17 mouse cellular contexts compared by ENCODE assay signal in the genomic region with DNA sequence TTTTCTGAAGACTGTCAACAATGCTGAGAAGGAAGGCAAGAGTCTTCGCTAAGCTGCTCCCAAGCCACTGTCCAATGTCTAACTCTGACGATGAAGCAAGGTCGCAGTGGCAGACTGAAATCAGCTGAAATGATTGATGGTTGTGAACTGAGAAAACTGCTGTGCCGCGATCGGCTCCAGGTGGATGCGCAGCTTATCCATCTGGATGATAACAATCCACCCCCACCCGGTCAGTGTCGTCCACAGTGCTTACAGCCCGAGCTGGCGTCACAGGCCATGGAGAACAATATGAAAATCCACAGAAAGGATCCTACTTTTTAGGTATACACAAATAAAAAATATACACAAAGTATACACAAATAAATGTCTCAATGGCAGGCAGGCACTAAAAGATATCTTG. TPM values are rescaled to one million over a fixed set of nuclear protein-coding genes. Genes with fewer than 3 reads are reported as not detected.
DNase-seq lines count a peak whose midpoint lies in the region; ATAC-seq lines count a peak whose summit lies in the region.
"Had no signal": no experiment of that assay in that cellular context is flagged by ENCODE, and none has a peak within 500 bp of the region (broad histone marks: within the 10 kb centered on the region; RNA-seq: fewer than 3 reads in every experiment).

No protein-coding gene starts in this region.

- peaks cover 21 to 31% of the 10 kb centered on the region in 2 experiments for H3K4me1 ChIP-seq in heart, embryonic 14.5 days (ENCODE audit: control insufficient read depth in 2 of 2, insufficient read depth in 2 of 2, low read length in 2 of 2)
- H3K4me1 ChIP-seq in hindbrain, embryonic 15.5 days (replicated peaks): peaks cover 22% of the 10 kb centered on the region

- DNase-seq in cerebellum, adult 11 months: peak; percentile 24
- DNase-seq in cerebellum, adult 9-10 months: no peak
- DNase-seq in heart, adult 18-20 months: no peak
- DNase-seq in brain, adult 2 months (ENCODE audit: low read depth, low spot score): peak; percentile 41
- DNase-seq in thymus, postnatal 36 days: no peak
- no peak for DNase-seq in lung, postnatal 25 days (ENCODE audit: low spot score)
- DNase-seq: adrenal gland, adult 2 months; gastrocnemius, postnatal 25 days; right cerebral cortex, postnatal 14 days; thymus, postnatal 14 days had no signal

- no peak overlapping the region for H3K9ac ChIP-seq in heart, embryonic 14.5 days (ENCODE audit: low read length)
- H3K9ac ChIP-seq in hindbrain, embryonic 15.5 days: no peak overlapping the region
- H3K9ac ChIP-seq: embryonic facial prominence, embryonic 12.5 days; lung, embryonic 15.5 days had no signal

- H3K4me2 ChIP-seq in heart, embryonic 14.5 days (ENCODE audit: low read length): peak overlapping the region; percentile 30
- H3K4me2 ChIP-seq in hindbrain, embryonic 15.5 days: peak overlapping the region; percentile 41
- H3K4me2 ChIP-seq: embryonic facial prominence, embryonic 12.5 days; lung, embryonic 15.5 days had no signal

- H3K4me3 ChIP-seq in heart, embryonic 14.5 days (ENCODE audit: control insufficient read depth in 1 of 2, insufficient read depth in 1 of 2, low read depth in 1 of 2, low read length in 2 of 2): no peak overlapping the region
- H3K4me3 ChIP-seq in hindbrain, embryonic 15.5 days: no peak overlapping the region
- H3K4me3 ChIP-seq: embryonic facial prominence, embryonic 12.5 days; lung, embryonic 15.5 days; megakaryocyte, embryonic 14.5 days had no signal

- no peak for ATAC-seq in heart, embryonic 14.5 days (ENCODE audit: insufficient number of reproducible peaks, insufficient read depth, low FRiP score, low read depth)
- 0 out of 2 replicates have a peak, but pooled peaks have one; percentile 58 for ATAC-seq in hindbrain, embryonic 15.5 days (ENCODE audit: low FRiP score, low read depth)

- H3K9me3 ChIP-seq in heart, embryonic 14.5 days (ENCODE audit: control insufficient read depth, low read length): no peaks in the 10 kb centered on the region
- no peaks in the 10 kb centered on the region for H3K9me3 ChIP-seq in hindbrain, embryonic 15.5 days
- H3K9me3 ChIP-seq: embryonic facial prominence, embryonic 12.5 days; lung, embryonic 15.5 days; megakaryocyte, embryonic 14.5 days had no signal

- H3K36me3 ChIP-seq in heart, embryonic 14.5 days (ENCODE audit: control insufficient read depth, insufficient read depth, low read length): no peaks in the 10 kb centered on the region
- H3K36me3 ChIP-seq in hindbrain, embryonic 15.5 days: no peaks in the 10 kb centered on the region
- H3K36me3 ChIP-seq: embryonic facial prominence, embryonic 12.5 days; lung, embryonic 15.5 days had no signal

- H3K27ac ChIP-seq in heart, embryonic 14.5 days (replicated peaks in 1 of 2; ENCODE audit: control insufficient read depth in 1 of 2, insufficient read depth in 1 of 2, low read depth in 2 of 2, low read length in 2 of 2): peak overlapping the region; percentile 8 to 98
- H3K27ac ChIP-seq in hindbrain, embryonic 15.5 days (replicated peaks): peak overlapping the region; percentile 28; the same call in 1 of the 2 replicates
- H3K27ac ChIP-seq: embryonic facial prominence, embryonic 12.5 days; lung, embryonic 15.5 days had no signal

- no peaks in the 10 kb centered on the region for H3K27me3 ChIP-seq in heart, embryonic 14.5 days (ENCODE audit: control insufficient read depth, insufficient read depth, low read length)
- no peaks in the 10 kb centered on the region for H3K27me3 ChIP-seq in hindbrain, embryonic 15.5 days
- H3K27me3 ChIP-seq: embryonic facial prominence, embryonic 12.5 days; lung, embryonic 15.5 days; megakaryocyte, embryonic 14.5 days had no signal

- 51% methylated on average over 11 of the region's 11 CpGs for WGBS in heart, embryonic 14.5 days
- 41% methylated on average over 11 of the region's 11 CpGs for whole genome bisulfite sequencing in hindbrain, embryonic 15.5 days

RNA-seq across cellular contexts. Expression of gene Fig4, which starts 8.3 kb away (rescaled TPM):
- 57.2 and 64.9 TPM in 2 replicates for polyA plus RNA-seq in heart, embryonic 14.5 days (2014; fragmentation: Nextera tagmentation; extraction: Ambion mirVana)
- 10 to 100 TPM; 28.6 to 28.9 TPM for total RNA-seq in heart, adult 18-20 months (2021)
- 28.9 and 30.1 TPM in 2 replicates for polyA plus RNA-seq in hindbrain, embryonic 15.5 days (2015; fragmentation: Nextera tagmentation; extraction: Ambion mirVana)

RNA-seq across cellular contexts. Expression of gene Ak9, which starts 9.0 kb away (rescaled TPM):
- 0.18 and 0.19 TPM in 2 replicates for polyA plus RNA-seq in heart, embryonic 14.5 days (2014; fragmentation: Nextera tagmentation; extraction: Ambion mirVana)
- under 1 TPM in 1 of 2 experiments, not detected in 1; 0.05 TPM for total RNA-seq in heart, adult 18-20 months (2021)
- 0.28 and 0.40 TPM in 2 replicates for polyA plus RNA-seq in hindbrain, embryonic 15.5 days (2015; fragmentation: Nextera tagmentation; extraction: Ambion mirVana)
- total RNA-seq: adrenal gland, adult 2 months; gastrocnemius, postnatal 25 days had no signal
- polyA plus RNA-seq: adrenal gland, adult 2 months; intestine, postnatal 0 days; stomach, embryonic 14.5 days had no signal

Comparison
In these comparisons a context has a peak if more than half of its experiments do, and no peak if none do; other contexts are left out.
1. DNase-seq: peak in cerebellum, adult 11 months (single experiment) and brain, adult 2 months (single experiment); none in cerebellum, adult 9-10 months (single experiment), heart, adult 18-20 months (0 of 2), thymus, postnatal 36 days (0 of 2) and lung, postnatal 25 days (single experiment).